Mouse (Mus musculus): ENCODE measurements around the gene Ccdc137.

DNA sequence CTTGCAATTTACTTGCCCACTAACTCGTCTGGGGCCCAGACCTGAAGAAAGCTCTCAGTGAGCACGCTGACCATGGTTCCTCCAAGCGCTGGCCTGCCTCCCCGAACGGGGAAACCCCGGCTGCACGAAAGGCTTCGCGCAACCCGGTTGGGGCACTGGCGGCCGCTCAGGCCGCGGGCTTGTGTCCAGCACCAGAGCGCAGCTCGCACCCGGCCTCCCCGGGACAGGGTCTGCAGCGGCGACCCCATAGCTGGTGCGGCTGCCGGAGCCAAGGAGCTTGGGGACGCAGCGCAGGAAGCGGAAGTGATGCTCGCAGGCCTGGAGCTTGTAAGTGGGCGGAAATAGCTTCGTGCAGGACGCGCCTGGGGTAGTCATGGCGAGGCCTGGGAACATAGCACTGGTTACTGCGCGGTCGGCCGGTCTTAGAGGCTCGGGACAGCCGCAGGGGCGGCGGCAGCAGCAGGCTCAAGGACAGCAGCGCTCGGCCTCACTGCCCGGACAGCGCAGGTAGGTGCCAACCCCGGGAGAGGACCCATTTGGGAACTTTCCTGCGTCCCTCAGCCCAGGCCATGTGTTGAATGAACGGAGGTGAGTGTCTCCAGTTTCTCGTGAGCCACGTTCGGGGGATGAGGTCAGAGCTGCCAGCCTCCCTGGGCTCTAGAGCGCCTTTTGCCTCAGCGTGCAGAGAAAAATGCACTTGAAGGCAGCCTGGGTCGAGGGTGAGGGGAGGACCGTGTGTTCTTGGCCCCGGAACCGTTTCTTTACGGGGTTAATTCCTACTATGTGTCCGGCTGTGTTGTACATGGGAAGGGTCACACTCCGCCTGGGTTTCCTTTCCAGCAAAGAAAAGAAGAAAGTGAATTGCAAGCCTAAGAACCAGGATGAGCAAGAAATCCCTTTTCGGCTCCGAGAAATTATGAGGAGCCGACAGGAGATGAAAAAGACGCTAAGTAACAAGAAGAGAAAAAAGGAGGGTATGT lies at the start of gene Ccdc137, which contains the start of gene Oxld1:
- TF ChIP-seq POLR2A (IDR thresholded peaks at IDR 0.05; ENCODE audit: low read depth, low read length) (peak; percentile 84), CTCF (IDR thresholded peaks at IDR 0.05; ENCODE audit: borderline replicate concordance, insufficient read depth, low read length) (no peak)

Measured in embryonic fibroblast, embryonic 13.5 days (primary cell).